Mouse (Mus musculus): ENCODE measurements around the gene Nt5c3b.

DNA sequence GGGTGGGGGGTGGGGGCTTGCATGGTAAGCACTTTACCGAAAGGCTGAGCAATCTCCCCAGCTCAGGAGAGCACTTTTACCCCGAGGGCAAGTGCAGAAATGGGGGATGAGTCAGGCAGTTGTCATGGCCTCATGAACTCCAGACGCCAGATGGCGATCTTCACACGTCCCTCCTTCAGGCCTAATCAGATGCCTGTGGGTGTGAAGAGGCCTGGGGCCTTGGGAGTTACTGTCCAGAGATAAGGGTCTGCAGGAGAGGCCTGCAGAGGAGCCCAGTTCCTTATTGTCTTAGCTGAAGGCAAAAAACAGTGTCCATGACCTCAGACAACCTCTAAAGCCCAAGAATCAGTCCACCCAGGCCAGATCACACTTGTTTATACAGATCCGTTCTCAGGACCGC, 15.8 kb downstream of the Nt5c3b start:
- TF ChIP-seq CTCF (IDR thresholded peaks at IDR 0.05; ENCODE audit: extremely low read depth, insufficient read depth, insufficient read length, insufficient replicate concordance), result peak; percentile 29; the same call in 1 of the 2 replicates
- TF ChIP-seq POLR2A (IDR thresholded peaks at IDR 0.05; ENCODE audit: low read depth, low read length), result no peak
